Mouse (Mus musculus): ENCODE measurements around the gene Htr6.

- no peak for TF ChIP-seq CTCF (conservative IDR thresholded peaks at IDR 0.05; ENCODE audit: insufficient read depth, insufficient read length, low read depth, low read length)
- TF ChIP-seq POLR2A (IDR thresholded peaks at IDR 0.05; ENCODE audit: low read depth, low read length), result no peak
These were observed 30.1 kb upstream of the Htr6 start for GRCm38 (mm10) chr4:139105453-139105852.

Data from kidney, adult 2 months (tissue).